Mouse (Mus musculus): ENCODE results near the gene Dydc2.
"Not testable (repeated sequence)": the region's sequence is repeated elsewhere in the genome, so short reads cannot be mapped to it uniquely, and the experiment has no call there.

Gene Dydc2

DNA sequence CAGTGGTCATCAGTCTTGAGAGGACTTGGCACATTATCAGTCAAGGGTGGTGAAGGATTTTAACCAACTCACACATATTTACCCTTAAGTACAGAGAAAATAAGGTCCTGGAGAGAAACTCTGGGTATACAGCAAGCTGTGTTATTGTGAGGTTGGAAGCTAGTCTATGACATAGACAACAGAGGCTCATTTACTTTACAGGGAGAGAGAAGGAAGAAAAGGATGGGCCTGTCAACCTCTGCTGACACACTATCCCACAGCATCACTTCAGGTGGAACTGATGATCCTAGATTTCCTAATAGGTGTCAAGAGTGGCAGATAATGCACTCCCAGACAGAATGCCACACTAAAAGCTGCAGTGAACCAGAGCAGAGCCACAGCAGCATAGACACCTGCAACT, at the start of gene Dydc2:
Gene Dydc2 (minus strand): TSS at position 101 of the 400 bp plus-strand sequence.
- DNase-seq (ENCODE audit: low read depth, low spot score), result no peak

DNA sequence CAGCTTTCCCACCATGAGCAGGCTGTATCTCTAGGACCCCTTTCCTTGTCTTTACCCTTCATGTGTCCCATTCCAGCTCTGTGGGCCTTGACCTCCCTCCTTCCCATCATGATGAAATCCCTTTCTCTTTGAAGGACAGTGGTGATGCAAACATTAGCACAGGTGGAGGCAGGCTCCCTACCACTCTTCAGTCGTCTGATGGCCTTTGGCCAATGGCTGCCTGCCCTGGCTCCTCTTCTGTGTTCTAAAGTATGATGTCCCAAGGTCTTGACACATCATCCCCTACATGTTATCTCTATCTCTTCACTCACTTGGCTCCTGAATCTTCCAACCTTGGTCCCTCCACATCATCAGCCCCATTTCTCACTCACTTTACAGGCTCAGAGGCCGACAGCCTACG, 47.3 kb upstream of the Dydc2 start:
- no peak for DNase-seq (ENCODE audit: low read depth, low spot score)

DNA sequence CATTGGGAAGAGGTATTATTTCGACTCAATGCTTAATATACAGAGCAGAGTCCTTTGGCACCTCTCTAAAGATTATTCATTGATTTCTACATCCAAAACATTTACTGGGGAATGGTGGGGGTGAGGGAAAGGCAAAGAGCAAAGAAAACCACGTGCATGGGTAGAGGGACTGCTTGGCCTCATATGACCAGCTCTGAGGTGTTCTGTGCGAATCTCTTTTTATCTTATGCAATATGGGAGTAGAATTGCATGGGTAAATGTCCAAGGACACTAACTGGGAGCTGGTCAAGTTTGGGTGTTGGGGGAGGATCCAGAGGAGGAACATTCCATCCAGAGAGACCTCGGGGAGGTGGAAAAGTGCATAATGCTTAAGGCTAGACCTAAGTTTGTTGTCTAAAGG, 43.9 kb upstream of the Dydc2 start:
- no peak for DNase-seq (ENCODE audit: low read depth, low spot score)

DNA sequence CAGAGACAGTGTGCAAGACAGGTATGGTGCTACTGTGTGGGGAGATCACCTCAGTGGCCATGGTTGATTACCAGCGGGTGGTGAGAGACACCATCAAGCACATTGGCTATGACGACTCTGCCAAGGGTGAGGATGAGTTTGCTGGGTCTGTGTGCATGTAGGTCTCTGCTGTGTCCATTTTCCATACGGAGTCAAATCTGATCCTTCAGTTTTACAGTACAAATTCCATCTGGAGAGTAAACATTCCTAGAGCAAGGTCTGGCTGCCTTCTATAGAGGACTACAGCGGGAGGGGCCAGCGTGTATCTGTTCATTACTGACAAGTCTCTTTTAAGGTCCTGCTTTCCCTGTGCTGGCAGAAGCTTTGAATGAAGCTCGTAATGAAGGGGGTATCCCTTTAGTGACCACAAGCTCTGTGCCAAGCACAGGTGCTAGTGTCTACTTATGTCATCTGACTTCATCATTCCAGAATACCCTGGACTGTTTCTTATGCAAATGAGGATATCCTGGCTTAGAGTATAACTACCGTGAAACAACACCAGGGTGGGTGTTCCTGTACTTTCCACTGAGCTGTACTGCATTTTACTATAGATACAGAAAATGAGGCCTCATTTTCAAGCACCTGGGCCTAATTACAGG, 42.1 kb upstream of the Dydc2 start:
- DNase-seq (ENCODE audit: low read depth, low spot score), result no peak

DNA sequence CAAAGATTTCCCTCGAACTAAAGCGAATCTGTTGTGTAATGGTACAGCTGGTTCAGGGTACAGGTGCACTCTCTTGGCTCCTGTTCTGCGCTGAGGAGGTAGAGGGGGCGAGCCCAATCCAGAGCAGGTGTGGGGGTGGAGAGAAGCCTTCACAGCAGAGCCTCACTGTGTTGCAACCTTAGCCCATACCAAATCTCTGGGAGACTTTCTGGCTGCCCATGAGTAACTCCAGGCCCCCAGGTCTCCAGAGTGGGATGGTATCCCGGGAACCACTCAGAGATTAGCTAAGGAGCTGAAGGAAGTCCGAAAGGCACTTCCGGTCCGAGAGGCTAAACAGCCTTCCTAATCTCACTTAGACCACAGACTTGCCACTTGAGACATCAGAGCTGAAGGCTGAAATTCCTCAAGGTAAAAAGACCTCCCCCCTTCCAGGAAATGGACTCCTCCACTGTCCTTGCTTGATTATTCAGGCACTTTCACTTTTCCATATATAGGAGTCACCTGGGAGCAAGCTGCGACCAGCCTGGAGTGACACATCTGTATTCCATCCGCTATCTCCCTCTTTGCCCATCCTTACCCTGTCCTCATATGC, 35.9 kb upstream of the Dydc2 start, which contains the start of gene Mat1a:
Gene Mat1a (plus strand): TSS at position 183 of the 592 bp plus-strand sequence.
- DNase-seq (ENCODE audit: low read depth, low spot score), result no peak

DNA sequence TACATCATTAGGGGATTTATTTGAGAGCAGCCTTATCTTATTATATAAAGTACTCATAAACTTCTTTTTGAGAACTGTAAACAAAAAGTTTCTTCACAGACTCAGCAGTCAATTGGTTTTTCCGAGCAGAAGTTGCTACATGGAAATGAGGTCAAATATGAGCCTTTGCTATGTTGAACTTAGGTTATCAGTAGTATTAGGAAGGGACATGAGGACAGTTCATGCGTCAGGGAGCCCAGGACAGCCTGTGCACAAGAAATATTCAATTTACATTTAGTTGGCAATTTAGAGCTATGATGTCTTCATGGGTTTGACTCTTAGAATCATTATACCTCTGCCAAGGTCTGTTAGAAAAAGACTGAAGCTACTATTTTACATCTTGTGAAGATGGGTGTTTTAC, 33.3 kb upstream of the Dydc2 start:
- DNase-seq (ENCODE audit: low read depth, low spot score), result no peak

DNA sequence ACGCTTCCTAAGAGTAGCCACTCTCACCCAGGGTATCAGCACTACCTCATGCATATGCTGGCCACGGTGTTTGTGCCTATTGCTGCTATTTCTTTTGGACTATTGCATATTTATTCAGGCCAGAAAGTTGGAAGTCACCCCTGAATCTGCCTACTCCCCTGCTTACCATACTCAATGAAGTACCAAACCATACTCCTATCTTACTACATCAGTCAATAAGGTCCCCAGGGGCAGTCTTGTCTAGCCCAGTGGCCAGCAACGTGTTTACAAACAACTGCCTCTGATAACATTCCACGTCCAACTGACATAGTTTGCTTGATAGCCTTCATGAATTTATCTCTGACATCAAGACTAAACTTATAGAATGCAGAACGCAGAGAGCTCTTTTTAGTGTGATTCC, 32.2 kb upstream of the Dydc2 start:
- no peak for DNase-seq (ENCODE audit: low read depth, low spot score)

DNA sequence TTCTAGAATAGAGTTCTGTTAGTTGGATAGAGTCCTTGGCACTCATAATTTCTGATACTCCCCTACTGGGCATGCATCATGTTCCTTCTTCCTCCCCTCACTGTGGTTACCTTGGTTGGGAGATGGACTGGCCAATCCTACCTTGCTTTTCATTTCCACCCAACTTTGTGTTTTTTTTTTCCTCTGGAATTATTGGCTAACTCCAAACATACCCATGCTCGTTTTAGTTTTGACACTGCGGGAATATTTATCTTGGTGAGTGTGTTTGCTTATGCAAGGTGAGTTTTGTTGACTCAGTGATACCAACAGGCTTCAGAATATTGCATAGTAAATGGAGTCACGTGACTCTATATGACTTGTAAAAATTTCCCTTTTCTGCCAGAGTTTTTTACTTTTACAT, 31.7 kb upstream of the Dydc2 start:
- no peak for DNase-seq (ENCODE audit: low read depth, low spot score)

DNA sequence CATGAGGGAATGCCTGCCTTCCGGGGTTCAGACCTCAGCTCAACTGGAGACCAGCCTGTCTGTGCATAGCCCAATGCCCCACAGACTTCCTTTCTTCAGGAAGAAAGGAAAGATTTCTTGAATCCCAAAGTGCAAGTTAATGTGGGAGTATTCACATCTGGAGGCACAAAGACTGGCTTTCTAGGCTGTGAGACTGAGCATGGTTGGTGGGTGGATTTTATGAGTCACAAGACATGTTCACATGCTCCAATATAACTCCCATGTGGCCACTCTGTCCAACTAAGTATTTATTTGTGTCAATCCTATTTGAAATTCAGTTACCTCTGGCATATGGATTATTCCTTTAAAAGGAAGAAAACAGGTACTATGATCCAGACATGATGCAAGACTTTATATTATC, 29.7 kb upstream of the Dydc2 start:
- DNase-seq (ENCODE audit: low read depth, low spot score), result no peak

DNA sequence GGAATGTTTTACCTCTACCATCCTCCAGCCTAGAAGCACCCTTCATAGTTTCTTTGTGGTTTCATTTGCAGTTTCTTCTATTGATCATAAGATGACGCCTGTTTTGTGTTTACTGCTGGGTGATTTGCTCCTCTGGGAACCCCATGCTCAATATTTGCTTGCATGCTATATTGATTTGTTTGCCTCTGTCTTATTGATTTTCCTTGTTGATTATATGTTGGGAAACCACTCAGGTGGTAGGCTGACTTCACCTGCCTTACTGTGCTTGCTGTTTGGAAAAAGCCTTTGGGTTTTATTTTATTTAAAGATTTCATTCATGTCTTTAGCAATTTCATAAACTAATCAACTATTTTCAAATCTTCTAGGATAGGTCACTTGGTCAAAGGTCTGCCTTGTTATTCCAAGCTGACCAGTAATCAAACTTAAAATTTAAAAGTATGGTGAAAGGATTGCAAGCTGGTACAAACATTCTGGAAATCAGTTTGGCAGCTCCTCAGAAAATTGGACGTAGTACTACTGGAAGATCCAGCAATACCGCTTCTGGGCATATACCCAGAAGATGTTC, 27.4 kb upstream of the Dydc2 start:
- no peak for DNase-seq (ENCODE audit: low read depth, low spot score)

DNA sequence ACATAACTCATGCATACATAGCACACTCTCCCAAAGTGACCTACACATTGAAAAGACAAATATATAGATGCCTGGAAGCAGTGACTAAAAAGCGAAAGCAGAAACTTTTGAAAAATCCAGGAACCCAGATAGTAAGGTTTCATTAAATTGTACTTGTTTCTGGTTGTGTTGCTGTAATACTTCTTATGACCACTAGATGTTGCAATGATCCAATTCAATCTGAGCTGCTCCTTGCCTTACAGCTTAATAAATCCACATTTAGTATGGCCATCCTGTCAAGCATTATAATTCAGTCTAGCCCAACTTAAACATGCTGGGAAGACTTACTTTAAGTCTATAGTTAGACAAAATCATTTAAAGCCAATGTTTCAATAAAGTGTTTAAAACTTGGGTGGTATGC, 25.1 kb upstream of the Dydc2 start:
- DNase-seq (ENCODE audit: low read depth, low spot score), result no peak

DNA sequence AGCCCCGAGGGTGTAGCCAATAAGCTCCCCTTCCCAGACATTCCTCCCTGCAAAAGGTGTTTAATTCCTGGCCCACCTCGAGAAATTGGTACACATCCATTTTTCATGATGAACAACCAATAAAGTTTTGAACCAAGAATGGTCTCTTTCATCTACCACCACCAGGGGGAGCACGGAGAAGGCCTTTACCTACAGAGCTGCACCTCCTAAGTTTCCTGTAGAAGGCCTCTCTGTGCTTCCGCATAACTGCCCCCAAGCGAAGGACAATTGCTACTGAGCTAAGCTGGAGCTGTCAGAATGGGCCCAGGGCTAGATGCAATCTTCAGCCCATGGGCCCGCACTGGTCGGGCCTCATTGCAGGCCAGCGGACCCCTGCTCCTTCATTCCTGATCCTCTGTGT, 21.8 kb upstream of the Dydc2 start:
- peak; percentile 6 for DNase-seq (ENCODE audit: low read depth, low spot score)

DNA sequence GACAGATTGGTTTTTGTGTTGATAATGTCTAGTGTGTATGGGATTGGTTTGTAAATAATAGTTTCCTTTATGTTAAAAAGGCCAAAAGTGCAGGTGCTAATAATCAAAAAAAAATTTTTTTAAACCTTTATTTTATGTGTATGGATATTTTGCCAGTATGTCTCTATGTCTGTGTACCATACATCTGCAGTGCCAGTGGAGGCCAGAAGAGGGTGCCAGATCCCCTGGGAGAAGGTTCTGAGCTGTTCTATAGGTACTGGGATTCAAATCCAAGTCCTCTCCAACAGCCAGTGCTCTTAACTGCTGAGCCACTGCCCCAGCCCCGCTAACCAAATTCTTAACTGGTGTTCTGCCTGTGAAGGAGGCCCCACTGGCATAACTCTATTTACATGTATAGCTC, 18.5 kb upstream of the Dydc2 start:
- no peak for DNase-seq (ENCODE audit: low read depth, low spot score)

DNA sequence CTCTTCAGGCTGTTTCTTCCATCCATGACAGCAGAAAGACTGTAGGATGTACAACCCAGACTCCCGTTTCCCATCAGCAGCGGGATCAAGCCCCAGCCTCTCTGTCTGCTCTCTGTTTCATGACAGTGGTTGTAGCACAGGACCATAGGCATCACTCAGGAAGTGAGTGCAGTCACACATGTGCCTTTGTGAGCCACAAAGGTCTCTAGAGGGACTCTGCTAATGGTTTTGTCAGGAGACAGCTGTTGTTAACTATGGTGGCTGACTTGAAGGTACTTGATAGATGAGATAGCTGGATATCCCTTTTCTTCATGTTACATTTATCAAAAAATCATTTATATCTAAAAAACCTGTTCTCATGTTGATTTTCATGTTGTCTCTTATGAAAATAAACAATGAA, 13.4 kb upstream of the Dydc2 start:
- no peak for DNase-seq (ENCODE audit: low read depth, low spot score)

DNA sequence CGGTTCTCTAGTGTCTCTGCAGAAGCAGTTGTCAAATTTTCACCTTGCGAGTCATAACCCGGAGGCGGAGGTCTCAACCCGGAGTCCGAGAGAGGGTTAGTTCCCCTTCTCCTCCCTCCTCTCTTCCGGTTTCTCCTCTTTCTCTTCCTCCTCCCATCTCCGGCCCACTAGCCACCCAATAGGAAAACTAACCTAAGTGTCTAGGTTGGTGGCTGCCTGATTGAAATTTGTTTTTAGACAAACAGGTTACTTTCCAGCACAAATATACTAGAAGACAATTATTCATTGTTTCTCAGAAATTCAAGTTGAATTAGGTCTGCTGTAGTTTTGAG, 3.9 kb upstream of the Dydc2 start:
- DNase-seq (ENCODE audit: low read depth, low spot score), result no peak

DNA sequence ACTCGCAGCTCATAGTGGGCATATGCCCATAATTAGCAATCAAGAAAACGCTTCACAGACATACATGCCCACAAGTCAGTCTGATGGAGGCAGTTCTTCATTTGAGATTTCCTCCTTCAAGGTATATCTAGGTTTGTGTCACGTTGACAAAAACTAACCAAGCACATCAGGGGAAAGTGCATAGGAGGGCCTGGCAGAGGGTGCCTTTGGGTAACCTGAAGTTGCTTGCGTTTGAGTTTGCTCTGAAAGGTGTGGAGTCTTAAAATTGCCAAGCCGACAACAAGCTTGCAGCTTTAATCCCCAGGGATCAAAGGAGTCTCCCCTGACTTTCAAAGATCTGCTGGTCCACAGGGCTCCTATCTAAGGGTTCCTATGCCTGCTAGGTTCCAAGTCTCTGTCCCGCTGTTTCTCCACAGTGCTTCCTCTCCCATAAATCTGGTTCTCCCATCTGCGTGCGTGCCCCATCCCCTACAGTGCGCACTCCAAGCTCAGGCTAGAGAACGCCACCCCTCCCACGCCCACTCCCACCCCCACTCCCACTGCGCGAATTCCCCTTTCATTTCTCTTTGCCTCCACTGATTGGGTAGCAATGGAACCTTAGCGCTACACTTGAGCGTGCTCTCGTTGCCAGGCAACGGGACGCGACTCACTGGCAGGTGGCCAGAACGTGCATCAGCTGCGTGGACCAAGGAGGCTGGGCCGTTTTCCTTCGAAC, 3.4 kb upstream of the Dydc2 start, which contains the start of gene Dydc1:
Gene Dydc1 (plus strand): TSS at position 683 of the 715 bp plus-strand sequence.
- DNase-seq (ENCODE audit: low read depth, low spot score), result no peak

DNA sequence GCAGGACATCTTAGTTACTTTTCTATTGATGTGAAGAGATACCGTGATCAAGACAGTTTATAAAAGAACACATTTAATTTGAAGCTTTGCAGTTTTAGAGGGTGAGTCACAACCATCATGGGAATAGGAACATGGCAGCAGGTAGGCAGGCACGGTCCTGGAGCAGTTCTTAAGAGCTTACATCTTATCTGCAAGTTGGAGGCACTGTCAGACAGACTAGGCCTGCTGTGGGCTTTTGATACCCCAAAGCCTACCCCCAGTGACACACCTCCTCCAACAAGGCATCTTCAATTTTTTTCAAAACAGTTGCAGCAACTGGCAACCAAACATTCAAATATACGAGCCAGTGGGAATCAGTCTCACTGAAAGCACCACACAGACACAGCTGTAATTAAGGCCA, 1.3 kb upstream of the Dydc2 start:
- DNase-seq (ENCODE audit: low read depth, low spot score), result no peak

DNA sequence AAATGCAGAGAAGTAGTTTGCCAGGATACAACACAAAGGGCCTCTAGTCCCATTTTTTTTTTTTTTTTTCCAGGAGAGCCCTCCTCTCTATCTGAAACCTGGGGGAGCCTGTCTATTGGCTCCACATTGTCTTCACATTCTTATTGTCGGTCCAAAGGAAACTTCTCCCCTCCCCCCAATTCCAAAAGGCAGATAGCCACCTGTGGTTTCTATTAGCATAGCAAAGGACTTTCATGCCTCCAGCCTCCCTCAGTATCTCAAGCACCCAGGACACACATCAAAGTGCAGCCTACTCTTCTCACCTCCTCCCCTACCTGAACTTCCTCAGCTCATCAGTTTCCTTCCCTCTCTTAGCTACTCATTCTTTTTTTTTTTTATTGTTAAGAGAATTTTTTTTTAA, 2.6 kb downstream of the Dydc2 start:
- DNase-seq (ENCODE audit: low read depth, low spot score), result no peak

DNA sequence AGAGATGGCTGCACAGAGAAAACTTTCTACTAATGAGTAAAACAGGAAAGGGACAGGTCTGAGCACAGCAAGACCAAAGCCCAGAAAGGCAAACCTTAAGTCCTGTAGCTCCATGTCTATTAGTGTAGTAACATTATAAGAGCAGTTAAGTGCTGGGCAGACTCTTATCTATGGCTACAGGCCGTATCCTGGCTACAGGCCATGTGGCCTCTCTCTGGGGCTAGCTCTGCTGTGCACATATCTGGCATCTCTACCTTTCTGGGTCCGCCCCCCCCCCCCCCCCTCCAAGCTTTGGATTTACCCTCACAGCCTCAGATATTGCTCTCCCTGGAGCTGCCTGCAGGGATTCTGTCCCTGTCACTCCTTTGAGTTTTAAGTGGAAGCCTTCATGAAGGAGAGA, 3.8 kb downstream of the Dydc2 start:
- no peak for DNase-seq (ENCODE audit: low read depth, low spot score)

DNA sequence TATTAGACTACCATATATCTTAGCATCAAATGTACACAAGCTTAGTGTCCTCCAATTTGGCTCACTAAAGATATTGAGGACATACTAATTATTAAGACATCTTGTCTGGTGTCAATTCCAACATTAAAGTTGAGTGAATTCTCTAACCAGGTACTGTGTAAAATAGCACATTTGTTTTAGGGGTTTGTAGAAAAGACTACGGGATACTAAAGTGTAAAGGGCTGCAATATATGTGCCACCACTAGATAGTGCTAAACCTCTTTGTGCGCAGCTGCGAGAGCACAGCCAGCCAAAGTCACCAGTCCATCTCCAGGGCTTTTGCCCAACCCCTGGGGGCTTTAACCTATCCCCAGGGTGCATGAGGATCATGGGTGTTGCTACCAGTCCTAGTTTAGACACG, 15.8 kb downstream of the Dydc2 start:
- DNase-seq (ENCODE audit: low read depth, low spot score), result not testable (repeated sequence)

DNA sequence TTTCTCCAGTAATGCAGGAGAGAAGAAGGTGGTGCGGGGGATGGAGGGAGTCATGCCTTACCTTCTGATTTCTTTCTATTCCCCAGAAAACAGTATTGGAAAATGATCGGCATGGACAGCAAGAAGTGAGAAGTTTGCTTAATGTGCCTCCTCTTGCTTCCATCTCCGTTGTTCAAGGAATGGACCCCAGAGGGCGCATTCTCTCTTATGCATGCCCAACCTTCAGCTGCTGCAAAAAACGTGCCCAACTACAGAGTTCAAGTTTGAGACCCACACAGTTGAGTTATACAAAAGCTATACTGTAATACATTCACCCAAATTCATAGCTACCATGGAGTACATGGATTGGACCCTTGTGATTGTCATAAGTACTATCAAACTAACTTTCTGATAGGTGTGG, 16.5 kb downstream of the Dydc2 start:
- no peak for DNase-seq (ENCODE audit: low read depth, low spot score)

DNA sequence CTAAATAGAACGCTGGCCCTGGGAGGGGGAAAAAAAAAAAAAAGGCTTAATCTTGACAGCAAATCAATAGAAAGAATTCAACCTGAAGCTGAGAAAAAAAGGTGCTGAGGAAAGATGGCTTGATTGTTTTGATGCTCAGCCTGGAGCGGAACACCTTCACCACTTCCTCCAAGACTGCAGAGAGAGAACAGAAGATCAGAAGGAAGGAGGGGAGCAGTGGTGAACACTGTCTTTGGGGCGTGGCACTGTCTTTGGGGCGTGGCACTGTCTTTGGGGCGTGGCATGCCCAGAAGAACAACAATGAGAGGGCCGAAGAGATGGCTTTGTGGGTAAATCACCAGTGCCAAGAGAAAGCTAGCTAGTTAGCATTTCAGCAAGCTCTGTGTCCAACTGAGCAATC, 18.5 kb downstream of the Dydc2 start:
- no peak for DNase-seq (ENCODE audit: low read depth, low spot score)

DNA sequence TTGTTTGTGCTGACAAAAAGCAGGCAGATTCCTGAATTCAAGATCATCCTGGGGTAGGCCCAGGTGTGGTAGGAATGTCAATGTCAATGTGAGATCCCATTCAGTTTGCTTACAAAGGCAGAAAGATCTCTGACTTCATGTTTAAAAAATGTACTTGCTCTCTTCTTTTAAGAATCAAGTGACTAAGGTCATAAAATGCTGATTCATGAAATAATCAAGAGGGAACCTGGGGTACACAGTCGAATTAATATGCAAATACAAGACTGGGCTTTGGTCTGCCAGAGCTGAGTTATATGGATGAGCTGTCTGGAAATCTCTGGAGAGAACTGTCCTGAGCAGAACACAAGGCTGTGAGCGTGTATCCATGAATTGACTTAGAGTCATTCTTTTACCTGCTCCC, 21.6 kb downstream of the Dydc2 start:
- DNase-seq (ENCODE audit: low read depth, low spot score), result no peak
